Mouse (Mus musculus) heart, adult 9 months (tissue): ENCODE measurements at regions not wholly inside any gene's neighbourhood (a gene's known extent, or its start where the extent isn't known, plus 50 kb on each side); places are given as distances from the start of the nearest gene placed in this dataset.
A peak's percentile ranks its signal among the peaks of the same experiment; 100 is the strongest.

Experiments
- DNase-seq, 2 experiments: peaks; one replicate each; pipeline ENCODE4 v3.0.0; 2022; ENCODE audit warnings: low spot score in 2 of 2

DNA sequence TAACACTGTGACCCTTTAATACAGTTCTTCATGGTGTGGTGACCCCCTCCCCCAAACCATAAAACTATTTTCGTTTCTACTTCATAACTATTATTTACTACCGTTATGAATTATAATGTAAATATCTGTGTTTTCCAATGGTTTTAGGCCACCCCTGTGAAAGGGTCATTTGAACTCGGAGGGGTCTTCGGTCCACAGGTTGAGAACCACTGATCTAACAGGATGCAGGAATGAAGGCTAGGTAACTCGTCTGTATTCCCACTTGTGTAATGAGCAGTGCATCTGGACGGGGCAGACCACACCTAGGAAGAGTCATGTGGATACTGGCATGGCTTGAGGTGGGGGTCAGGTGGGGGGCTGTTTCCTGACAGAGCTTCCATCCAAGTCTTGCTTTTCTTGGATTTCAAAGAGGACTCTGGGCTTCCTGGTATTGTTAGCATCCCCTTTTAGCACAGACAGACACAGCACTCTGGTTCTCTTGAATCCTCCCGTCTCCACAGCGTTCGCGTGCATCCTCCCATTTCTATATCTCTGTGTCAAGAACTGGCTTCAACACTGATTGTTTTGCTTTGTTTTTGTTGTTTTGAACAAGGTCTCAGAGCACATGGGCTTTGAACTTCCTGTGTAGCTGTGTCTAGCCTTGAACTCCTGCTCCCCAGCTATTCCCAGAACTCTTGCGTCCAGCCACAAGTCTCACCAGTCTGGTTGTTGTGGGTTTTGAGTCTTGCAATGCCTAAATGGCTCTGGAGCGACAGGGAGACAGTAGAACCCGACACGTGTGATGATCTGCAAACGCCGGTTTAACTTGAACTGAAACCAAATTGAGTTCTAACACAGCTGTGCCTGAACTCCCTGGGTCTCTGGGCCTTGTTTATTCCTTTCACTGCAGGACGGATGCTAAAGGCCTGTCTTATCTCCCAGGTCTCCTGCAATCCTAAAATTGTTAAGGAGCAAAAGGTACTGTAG is 75.4 kb upstream of the Ralgps2 start:
- DNase-seq, result no peak

DNA sequence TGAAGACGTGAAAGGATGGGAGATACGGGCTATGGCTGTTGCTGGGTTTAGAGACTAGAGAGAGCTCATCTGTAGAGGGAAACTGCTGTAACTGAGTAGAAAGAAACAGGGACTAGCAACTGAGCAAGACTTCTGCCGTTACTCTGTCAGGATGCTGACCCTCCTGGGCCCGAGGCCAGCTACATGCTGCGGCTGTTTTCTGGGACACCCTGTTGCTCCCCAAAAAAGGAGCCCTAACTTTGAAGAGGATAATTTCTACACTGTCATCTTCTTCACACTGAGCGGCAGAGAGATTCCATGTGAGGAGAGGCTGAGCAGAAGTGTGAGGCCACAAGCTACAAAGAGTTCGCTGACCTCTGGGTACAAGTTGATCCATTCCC is 74.2 kb upstream of the Ralgps2 start:
- no peak for DNase-seq

DNA sequence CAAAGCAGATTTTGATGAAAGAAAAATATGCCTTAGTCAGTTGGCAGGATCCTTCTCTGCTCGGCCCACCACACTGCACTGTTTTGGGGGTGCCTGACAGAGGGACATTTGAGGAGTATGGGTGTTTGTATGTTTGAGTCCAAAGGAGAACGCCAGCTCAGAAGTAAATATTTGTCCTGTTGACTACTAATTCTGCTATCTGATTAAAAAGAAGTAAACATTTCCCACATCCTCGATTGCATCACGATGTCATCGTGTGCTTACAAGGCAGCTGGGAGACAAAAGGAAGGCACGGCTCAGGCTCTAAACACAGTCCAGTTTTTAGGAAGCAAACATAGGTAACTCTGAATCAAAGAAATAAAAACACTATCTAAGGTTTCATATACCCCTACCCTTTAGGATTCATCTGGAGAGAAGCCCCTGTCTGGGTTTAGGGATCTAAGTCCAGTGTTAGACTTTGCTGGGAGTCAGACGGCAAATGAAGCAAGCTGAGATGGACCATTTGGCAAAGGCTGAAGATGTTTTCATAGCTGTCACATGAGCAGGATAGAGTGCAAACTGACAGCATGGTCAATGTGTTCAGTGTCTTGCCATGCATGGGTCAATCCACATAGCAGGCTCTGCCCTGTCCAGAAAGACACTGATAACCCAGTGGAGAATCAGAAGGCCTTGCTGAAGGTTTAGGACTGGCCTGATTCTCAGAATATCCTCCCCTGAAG is 73.7 kb upstream of the Ralgps2 start:
- DNase-seq, result no peak

DNA sequence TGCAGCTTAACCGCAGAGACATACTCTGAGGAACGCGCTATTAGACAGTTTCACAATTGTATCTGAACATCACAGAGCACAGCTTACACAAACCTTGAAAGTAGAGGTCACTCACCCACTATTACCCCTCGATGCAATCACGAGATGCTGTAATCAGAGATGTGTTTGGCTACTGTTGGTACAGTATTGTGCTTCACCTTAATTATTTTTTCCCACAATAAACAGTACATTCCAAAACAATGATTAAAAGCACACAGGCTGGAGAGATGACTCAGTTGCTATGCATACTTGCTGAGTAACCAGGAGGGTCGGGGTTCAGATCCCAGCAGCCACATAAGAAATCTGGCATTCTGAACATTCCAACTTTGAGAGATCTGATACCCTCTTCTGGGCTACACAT is 71.8 kb upstream of the Ralgps2 start:
- no peak for DNase-seq

DNA sequence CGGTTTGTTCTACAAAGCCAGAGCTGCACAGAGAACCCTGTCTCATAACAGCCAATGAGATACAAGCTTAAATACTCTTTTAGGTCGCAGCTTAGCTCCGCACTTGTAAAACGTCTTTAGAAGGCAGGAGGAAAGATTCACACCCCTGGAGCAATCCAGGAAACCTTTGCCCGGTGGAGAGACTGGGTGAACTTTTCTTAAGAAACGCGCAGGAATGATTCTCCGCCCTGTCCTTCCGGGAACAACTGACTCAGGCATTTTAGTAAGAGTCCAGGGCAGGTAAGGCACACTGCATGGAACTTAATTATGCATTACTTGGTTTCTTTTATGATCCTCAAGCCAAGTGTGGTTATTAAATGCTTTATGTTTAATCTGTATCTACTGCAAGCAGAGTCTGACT is 70.0 kb upstream of the Ralgps2 start:
- no peak for DNase-seq

DNA sequence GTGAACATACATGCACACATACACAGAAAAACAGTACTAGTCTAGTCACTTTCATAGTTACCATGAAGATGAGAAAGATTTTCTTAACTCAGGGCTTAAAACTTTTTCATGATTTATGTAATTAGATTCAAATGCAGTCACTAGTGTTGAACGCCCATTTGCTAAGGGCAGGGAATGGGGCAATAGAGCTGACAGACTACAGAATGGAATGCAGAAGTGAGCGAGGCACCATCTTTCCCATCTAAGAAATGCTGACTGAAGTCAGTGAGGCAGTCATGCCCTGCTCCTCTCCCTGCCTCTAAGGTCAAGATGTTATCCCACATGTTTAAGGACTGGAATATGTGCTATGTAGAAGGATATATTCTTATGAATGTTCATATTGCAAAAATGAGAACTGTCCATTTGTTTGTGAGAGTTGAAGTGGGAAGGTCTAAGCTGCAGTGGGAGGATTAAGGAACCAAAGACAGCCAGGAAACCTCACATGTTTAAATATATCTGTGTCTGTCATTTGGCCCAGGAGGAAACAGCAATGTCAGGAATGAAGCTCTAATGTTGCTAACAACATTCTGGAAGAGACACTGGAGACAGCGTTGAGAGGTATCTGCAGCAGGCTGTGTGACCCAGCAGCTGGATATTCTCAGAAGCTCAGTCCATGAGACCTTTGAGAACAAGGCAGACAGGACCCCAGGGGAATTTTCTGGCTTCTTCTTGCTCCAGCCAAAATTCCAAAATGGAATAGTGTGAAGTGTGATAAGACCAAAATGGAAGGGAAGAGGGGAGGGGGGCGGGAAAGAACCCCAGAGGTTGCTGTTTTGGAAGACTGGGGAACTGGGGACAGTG is 68.7 kb upstream of the Ralgps2 start:
- DNase-seq, result peak; percentile 73 to 82

DNA sequence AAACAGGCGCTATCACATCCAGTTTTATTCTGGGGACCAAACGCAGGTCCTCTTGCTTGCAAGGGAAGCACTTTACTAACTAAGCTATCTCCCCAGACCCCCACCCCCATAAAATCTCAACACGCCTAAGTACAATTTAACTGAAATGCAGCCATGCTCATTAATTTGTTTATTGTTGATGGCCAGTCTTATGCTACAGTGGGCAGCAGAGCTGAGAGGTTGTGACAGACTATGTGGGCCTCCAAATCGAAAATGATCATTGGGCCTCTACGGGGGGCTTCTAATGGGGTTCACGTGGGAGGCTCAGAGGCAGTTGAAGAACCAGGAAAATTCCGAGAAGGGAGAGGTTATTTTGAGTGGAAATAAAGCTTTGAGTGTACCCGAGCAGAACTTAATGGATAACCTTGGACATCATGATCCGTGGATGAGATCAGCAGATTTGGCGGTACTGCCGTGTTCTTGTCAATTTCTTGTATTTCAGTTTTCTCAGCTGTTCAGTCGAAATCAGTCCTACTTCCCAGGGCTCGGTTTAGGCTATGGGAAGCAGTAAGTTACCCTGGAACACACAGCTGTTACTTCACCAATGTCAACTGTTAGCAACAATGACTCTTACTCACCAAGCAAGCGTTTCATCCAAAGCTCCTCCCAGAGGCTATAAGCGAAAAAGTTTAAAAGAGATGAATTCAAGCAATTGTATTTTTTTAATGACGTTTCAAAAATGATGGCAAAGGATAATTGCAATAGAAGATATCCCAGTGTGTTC is 65.1 kb upstream of the Ralgps2 start:
- DNase-seq, result no peak

DNA sequence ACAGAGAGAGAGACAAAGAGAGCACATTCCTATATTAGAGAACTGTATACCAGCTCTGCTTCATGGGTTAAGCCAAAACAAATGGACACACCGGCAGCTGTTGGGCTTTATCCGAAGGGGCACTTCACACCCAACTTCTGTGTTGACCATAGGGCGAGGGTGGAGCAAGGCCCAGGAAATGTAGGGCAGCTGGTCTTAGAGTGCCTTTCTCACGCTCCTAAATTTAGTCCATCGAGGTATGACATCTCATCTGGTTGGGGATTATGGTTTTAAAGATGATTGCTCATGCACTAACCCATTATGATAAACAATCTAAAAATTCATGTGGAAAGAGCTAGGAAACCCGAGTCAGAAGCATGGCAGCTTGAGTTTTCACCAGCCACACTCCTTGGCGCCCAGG is 63.6 kb upstream of the Ralgps2 start:
- no peak for DNase-seq

DNA sequence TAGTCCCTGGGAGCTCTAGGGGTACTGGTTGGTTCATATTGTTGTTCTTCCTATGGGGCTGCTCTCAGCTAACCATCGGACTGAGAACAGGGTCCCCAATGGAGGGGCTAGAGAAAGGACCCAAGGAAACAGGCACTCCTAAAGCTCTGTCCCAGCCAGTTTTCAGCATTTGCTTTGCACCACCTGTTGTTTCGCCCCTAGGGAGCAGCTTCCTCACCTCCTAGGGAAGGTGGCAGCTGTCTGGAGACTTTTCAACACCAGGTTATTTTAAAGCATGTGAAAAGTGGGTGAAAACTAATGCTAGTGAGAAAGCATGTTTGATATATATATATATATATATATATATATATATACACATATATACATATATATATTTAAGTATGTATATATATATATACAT is 62.8 kb upstream of the Ralgps2 start:
- DNase-seq, result no peak

DNA sequence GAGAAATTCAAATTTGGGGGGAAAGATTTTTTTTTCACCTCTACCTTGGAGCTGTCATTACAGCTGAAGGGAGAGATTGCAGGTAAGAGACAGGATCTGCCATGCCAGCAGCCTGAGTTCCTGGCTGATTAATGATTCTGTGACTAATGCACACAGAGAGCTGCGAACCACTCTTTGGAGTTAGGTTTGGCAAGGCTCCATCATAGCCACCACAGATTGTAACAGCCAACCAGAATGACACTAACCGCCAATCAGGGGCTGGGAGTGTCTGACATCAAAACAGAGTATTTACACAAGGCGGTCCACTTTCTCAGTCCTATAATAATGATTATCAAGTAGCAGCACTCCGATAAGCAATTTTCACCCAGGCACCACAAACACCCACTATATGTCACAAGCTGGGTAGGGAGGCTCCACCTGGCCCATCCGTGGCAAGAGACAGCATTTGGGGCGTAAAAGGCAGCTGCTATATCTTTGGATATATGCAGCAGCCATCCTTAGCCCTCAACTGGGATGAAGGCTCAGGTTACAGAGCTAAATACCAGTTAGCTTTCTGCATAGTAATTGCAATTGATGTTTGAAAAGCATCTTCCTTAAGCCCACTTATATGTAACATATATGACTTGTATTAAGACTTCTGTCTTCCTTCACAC is 61.7 kb upstream of the Ralgps2 start:
- no peak for DNase-seq

DNA sequence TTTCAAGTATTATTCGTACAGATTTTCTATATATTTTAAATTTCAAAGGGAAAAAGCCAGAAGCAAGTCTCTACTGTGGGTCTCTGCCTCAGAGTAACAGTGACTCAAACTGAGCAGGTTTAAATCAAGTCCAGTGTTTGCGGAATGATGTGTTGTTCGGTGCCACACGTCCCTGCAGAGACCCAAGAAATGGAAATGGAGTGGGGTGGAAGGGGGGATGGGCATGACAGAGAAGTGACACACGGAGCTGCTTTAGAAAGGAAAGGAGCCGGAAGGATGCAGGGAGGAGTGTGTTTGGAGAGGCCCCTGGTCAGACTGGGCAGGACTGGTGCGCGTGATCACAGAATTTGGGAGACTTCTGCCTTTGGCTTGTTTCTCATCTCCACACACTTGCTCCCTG is 60.5 kb upstream of the Ralgps2 start:
- DNase-seq, result no peak

DNA sequence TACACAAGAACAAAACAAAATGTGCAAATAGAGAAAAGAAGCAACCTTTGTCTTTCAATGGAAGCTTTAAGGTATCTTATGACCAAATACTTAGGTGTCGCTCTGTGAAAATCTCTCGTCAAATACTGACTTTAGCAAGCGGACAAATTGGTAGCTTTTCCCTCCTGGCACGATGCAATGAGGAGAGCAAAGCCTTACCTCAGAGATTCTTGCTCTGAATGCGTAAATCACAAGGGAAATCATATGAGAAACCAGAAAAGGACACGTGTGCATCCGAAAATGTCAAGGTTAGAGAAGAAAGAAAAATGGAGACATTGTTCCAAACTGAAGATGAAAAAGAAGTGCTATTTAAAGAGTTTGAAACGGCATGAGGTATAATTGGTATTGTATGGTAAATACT is 59.8 kb upstream of the Ralgps2 start:
- no peak for DNase-seq

DNA sequence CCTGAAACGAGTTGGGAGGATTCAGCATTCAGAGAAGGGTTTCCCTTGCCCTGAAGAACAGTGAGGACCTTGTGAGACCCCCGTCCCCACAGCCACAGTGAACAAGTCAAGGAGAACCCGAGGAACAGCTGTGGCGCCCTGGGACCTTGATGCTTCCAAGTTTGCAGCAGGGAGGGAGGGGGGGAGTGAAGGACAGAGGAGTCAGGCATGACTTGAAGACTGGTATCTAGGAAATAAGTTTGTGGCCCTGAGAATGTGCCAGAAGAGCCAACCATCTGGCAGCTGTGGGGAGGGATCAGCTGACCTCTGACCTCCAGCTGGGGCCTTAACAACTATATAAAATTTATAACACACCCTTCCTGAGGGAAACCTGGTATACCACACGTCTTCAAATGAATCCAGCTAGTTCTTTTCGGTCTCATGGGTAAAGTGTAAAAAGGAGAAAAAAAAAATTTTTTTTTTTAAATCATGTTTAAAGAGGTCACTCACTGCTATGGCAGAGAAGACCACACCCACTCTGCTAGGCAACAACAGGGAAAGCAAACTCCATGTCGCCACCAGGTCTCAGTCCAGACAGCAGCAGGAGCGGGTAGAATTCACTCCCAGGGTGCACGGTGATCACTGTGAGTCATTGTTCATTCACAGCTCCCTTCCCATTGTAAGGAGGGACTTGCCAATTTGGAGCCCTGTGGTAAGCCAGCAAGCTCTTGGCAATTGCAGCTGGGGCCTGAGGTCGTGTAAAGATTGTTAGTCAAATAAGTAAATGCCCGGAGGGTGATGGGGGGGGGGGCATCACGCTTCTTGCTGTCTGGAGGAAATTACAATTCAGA is 58.3 kb upstream of the Ralgps2 start:
- DNase-seq, result no peak

DNA sequence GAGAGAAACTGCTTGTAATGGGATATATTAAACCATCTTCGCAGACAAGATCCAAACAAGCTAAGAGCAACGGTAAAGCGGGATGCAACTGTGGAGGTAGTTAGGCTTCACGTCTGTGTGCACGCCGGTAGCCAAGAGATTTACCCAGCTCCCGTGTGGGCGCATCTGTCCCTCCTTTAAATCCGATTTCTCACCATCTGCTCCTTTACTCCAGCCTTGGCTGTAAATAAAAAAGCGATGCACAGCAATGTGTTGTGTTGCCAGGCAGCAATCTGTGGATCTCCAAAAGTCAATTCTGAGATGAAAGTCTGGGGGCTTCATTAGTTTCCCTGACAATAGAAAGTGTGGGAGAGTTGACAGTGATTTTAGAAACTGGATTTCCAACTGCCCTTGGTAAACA is 57.6 kb upstream of the Ralgps2 start:
- no peak for DNase-seq

DNA sequence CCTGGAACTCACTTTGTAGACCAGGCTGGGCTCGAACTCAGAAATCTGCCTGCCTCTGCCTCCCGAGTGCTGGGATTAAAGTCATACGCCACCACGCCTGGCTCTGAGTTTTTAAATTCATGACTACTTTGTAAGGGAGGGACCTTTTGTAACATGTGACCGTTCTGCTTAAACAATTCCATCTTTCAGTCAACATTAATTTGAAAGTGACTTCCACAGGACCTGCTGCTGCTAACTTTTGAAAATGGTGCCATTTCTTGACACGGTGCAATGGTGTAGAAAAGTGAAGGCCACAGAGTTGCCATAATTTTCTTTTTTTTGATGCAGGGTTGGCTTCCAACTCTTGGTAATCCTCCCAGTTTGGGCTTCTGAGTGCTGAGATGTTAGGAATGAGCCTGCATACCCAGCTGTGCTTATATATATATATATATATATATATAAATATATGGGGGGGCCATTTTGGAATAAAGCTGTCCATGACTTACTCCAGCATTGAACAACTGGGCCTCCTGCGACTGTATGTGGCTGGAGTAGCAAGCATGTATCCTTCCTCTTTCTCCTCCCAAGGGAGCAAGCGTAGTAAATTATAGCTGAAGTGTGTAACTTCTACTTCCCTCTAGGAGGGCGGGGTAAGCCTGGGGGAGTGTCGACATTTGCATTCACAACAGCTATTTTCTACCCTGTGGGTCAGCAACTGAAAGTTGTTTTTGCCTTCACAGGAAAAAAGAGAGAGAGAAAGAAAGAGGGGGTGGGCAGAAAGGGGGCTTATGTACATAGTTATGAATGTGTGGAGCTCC is 56.9 kb upstream of the Ralgps2 start:
- peak; percentile 19 to 56 for DNase-seq

DNA sequence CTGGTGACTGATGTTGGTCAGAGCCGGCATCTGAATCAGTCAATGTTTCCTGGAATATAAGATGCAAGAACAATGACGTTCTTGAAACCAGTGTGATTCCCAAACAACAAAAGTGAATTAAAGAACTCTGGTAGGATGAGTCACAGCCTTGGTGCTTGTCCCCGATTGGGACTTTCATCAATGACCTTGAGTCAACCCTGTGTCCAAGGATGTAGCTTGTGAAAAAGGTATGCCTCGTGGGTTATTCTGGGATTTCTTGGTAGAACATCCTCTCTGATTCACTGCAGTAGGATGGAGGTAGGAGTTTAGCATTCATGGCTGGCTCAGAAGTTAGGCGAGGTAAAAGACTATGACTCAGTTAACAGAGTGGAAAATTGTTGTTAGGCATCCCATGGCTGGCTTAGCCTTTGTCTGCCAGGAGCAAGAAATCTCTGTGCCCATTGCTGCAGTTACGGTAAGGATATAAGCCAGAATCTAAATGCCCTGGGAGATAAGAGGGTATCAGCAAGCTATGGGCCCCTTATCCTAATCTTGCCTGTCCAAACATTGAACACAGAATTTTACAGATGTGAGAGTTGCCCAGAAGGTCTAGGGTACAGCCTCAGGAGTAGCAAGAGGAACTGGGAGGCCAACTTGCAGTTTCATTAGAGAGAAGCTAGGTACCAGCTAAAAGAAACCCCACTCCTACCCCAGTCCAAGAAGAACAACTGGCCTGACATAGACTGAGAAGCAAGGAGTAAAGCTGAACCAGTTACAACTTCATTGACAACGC is 55.9 kb upstream of the Ralgps2 start:
- no peak for DNase-seq

DNA sequence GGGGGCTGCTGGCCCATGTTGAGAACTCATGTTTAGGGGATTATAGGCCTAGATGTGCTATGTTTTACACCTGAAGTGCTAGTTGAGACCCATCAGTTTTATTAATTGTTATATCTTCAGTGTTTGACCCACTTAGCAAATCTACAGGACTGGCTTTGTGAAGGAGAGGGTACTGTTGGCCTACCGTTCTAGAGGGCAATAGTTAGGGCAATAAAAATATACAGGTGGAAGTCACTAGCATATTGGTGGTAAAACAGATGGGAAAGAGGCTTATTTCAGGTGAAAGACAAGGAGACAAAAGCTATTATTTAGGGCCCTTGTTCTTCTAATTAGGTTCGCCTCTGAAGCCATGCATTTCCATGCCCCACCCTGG is 55.2 kb upstream of the Ralgps2 start:
- DNase-seq, result no peak

DNA sequence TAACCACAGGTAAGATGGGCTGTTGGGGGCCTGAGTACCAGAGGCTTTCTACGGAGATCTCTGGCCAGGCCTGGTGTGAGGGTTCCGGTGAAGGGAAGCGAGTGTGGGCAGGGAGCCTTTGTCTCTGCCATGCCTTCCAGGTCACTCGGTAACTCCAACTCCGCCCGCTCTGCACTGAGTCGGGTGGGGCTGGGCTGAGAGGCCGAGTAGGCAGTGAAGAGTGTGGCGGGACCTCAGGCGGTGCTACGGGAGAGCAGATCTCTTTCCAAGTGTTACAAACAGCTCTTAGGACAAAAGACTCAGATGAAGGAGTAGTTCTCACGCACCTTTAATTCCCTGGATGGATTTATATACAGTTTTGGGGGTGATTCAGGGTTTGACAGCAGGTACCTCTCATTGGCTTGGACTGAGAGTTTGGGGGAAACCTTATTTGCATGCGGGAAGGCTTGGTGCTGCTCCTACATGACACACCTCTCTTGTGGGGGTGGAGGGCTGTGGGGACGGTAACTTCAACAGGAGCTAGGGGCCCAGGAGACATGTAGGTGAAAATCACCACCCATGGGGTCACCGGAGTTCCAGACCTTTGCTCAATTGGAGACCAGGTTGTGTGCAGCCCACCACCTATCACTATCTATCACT is 54.7 kb upstream of the Ralgps2 start:
- DNase-seq, result no peak
